Mouse (Mus musculus): ENCODE results near the gene 4930402F06Rik.

- TF ChIP-seq CTCF (IDR thresholded peaks at IDR 0.05; ENCODE audit: insufficient read depth, low read depth, low read length) (no peak), POLR2A (IDR thresholded peaks at IDR 0.05; ENCODE audit: insufficient read depth, low read depth, low read length) (no peak)
Observed at GRCm38 (mm10) chr2:35407266-35407665, 10.3 kb upstream of the 4930402F06Rik start.
